Mouse (Mus musculus): Measurements from ENCODE around the gene Hist1h2ae.
A peak's percentile ranks its signal among the peaks of the same experiment; 100 is the strongest.

Hist1h2ae gene

DNA sequence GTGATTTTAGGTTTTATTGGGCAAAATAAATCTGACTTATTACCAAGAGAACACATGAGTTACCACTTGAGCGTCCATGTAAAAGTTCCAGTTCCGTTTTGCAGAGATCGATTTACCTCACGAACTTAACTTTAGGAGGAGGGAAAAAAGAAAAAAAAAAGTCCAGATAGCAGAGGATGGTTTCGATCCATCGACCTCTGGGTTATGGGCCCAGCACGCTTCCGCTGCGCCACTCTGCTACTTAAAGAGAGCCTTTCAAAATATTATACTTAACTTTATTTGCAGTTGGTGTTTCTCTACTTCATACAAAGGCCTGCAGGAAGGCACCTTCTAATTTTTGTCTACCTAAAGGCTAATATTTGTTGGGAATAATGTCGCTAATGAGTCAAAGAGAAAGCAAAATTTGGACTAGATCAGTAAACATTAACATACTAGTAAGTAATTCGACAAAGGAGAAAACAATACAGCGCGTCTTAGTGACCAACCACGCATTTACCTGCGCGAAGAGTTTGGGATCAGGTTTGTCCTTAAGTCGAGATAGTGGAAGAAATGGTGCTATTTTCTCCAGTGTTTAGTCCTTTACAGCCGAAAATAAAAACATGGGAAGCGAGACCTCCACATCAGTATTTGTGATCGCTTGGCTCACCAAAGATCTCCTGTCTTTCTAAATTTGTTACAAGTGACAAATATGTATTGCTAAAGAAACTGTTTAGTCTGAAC lies 40.7 kb downstream of the Hist1h2ae start:
- no peaks in the 10 kb centered on the region for H3K36me3 ChIP-seq (ENCODE audit: control insufficient read depth, insufficient read depth, low read length, poor library complexity, severe bottlenecking)
- H3K27me3 ChIP-seq (ENCODE audit: control insufficient read depth, insufficient read depth, low read length, poor library complexity, severe bottlenecking), result no peaks in the 10 kb centered on the region

DNA sequence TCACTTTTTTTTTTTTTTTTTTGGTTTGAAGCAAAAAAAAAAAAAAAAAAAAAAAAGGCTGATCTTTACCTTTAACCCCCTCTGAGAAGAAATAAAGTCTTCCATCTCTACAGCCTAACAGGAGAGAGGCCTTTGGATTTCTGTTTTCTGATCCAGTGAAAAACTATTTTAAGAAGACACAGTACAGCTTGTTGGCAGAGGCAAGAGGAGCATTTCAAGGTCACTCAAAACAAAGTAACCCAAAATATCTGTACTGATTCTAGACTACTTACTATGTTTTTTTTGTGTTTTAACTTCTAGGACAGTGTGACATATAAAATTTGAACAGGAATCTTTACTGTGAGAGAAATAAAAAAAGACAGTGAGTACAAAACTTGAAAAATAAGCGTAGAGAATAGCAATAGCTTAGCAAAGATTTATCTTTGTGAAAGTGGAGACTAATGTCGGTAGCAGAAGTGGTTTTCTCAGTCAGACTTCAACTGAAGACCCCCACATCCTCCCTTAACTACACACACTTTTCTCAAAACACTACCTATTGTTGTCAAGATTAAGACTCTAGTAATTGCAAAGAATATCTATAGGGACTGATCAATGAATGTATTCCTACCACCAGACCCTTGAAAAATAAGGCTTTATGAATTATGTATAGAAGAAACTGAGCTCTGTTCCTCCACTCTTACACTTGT lies 41.4 kb downstream of the Hist1h2ae start:
- no peaks in the 10 kb centered on the region for H3K27me3 ChIP-seq (ENCODE audit: control insufficient read depth, insufficient read depth, low read length, poor library complexity, severe bottlenecking)
- no peaks in the 10 kb centered on the region for H3K36me3 ChIP-seq (ENCODE audit: control insufficient read depth, insufficient read depth, low read length, poor library complexity, severe bottlenecking)
- DNase-seq (ENCODE audit: low read depth, low spot score), result no peak

More for the DNA sequence above, 40.7 kb downstream of the Hist1h2ae start:
- DNase-seq (ENCODE audit: low read depth, low spot score), result peak; percentile 84

GRCm38 (mm10) chr13:23529005-23529404 lies 42.0 kb downstream of the Hist1h2ae start:
- no peak for DNase-seq (ENCODE audit: low read depth, low spot score)
- Histone ChIP-seq H3K27me3 (ENCODE audit: control insufficient read depth, insufficient read depth, low read length, poor library complexity, severe bottlenecking) (no peaks in the 10 kb centered on the region), H3K36me3 (ENCODE audit: control insufficient read depth, insufficient read depth, low read length, poor library complexity, severe bottlenecking) (no peaks in the 10 kb centered on the region)

DNA sequence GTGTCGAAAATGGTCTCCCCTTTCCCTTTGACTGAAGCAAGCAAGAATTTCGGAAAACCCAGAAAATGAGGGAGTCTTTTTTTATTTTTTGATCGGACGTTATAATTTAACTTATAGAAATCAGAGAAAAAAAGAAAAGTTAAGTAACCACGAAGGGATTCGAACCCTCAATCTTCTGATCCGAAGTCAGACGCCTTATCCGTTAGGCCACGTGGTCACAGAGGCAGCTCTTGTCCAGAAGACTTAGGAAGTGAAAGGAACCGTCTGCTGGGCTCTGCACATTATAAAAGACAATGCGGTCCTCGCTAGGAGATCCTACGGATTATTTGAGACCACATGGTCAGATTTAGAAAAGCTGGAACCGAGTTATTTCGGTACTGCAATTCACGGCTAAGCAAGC lies 44.7 kb downstream of the Hist1h2ae start:
- no peaks in the 10 kb centered on the region for H3K36me3 ChIP-seq (ENCODE audit: control insufficient read depth, insufficient read depth, low read length, poor library complexity, severe bottlenecking)
- H3K27me3 ChIP-seq (ENCODE audit: control insufficient read depth, insufficient read depth, low read length, poor library complexity, severe bottlenecking), result no peaks in the 10 kb centered on the region
- peak; percentile 95 for DNase-seq (ENCODE audit: low read depth, low spot score)

GRCm38 (mm10) chr13:23525901-23526300 lies 45.1 kb downstream of the Hist1h2ae start:
- Histone ChIP-seq H3K36me3 (ENCODE audit: control insufficient read depth, insufficient read depth, low read length, poor library complexity, severe bottlenecking) (no peaks in the 10 kb centered on the region), H3K27me3 (ENCODE audit: control insufficient read depth, insufficient read depth, low read length, poor library complexity, severe bottlenecking) (no peaks in the 10 kb centered on the region)

GRCm38 (mm10) chr13:23524654-23525053 lies 46.4 kb downstream of the Hist1h2ae start:
- no peaks in the 10 kb centered on the region for H3K27me3 ChIP-seq (ENCODE audit: control insufficient read depth, insufficient read depth, low read length, poor library complexity, severe bottlenecking)
- H3K36me3 ChIP-seq (ENCODE audit: control insufficient read depth, insufficient read depth, low read length, poor library complexity, severe bottlenecking), result no peaks in the 10 kb centered on the region
- peak; percentile 88 for DNase-seq (ENCODE audit: low read depth, low spot score)

More at GRCm38 (mm10) chr13:23525901-23526300, 45.1 kb downstream of the Hist1h2ae start:
- no peak for DNase-seq (ENCODE audit: low read depth, low spot score)

DNA sequence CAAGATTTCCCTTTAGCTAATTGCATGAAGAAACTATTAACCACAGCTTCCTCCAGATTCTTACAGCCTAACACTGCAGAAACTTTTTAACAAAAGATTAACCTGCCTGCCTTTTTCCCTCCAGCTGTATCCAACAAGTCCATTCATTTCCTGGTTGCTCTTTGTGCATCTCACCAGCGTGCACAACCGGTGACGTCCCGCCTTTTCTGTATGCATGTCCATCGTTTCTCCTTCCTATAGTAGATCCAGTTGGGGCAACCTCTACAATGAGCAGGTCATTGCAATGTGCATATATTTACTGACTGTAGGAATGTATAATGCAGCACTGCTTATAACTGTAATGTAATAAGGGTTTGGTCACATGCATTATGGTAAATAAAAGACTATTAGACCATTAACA lies 47.0 kb downstream of the Hist1h2ae start:
- H3K36me3 ChIP-seq (ENCODE audit: control insufficient read depth, insufficient read depth, low read length, poor library complexity, severe bottlenecking), result no peaks in the 10 kb centered on the region
- no peaks in the 10 kb centered on the region for H3K27me3 ChIP-seq (ENCODE audit: control insufficient read depth, insufficient read depth, low read length, poor library complexity, severe bottlenecking)
- no peak for DNase-seq (ENCODE audit: low read depth, low spot score)

GRCm38 (mm10) chr13:23521703-23522102 lies 49.3 kb downstream of the Hist1h2ae start:
- DNase-seq (ENCODE audit: low read depth, low spot score), result peak; percentile 83
- Histone ChIP-seq H3K36me3 (ENCODE audit: control insufficient read depth, insufficient read depth, low read length, poor library complexity, severe bottlenecking) (no peaks in the 10 kb centered on the region), H3K27me3 (ENCODE audit: control insufficient read depth, insufficient read depth, low read length, poor library complexity, severe bottlenecking) (no peaks in the 10 kb centered on the region)

Measured in splenic B cell, adult 2 months (primary cell).